Mouse (Mus musculus) cerebellum, adult 11 months (tissue): ENCODE data around the gene Gm42957.
"Not testable (repeated sequence)": the region's sequence is repeated elsewhere in the genome, so short reads cannot be mapped to it uniquely, and the experiment has no call there.

Source experiments
- DNase-seq: peaks from one replicate; pipeline ENCODE4 v3.0.0; 2022

Gm42957 gene

DNA sequence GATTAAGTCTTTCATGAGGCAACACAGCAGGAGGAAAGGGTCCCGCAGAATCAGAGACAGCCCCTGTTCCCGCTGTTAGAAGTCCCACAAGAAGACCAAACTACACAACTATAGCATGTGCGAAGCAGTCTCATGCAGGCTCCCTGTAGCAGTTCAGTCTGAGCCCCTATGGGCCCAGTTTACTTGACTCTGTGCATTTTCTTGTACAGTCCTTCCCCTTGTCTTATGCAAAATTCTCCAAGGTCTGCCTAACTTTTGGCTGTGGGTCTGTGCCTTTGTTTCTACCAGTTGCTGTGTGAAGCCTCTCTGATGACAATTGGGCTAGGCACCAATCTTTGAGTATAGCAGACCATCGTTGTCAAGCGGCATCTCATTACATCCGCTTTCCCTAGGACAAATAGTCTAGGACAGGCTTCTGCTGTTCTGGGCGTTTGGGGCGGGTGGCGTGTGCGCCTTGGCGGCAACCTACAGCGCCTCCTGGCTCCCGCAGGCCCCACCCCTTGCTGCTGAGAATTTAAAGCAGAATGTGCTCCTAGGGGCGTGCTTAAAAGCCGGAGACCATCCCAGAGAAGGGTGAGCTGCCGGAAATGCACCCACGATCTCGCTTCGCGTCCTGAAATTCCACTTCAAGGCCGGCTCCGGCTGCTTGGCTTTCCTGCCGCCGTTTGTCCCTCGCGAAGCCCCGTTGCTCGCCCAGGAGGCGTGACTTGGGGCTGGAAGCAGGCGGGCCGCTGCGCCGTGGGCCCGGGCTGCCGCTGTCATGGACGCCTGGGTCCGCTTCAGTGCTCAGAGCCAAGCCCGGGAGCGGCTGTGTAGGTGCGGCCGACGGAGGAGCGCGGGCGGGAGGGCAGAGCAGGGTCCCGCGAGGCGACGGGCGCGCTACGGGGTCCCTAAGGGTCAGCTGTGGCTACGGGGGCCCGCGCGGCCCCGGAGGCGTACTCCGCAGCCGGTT, at the start of gene Gm42957, which contains the start of gene Pex11b:
Gene Gm42957, plus strand, starts transcription at position 547 of the 952 bp plus-strand sequence.
Gene Pex11b, plus strand, starts transcription at position 449 of the 952 bp plus-strand sequence.
- peak; percentile 77 for DNase-seq

DNA sequence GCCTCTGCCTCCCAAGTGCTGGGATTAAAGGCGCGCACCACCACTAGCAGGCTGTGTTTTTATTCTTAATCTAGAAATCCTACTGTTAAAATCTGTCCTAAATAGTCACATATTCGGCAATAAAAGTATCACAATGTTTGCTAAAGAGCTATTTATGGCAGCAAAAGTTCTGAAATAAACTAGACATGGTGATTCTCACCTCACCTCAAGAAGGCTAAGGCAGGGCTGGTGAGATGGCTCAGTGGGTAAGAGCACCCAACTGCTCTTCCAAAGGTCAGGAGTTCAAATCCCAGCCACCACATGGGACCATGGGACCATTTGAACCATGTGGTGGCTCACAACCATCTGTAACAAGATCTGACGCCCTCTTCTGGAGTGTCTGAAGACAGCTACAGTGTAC, 44.6 kb upstream of the Gm42957 start:
- no peak for DNase-seq

- DNase-seq: peak; percentile 45
Observed at GRCm38 (mm10) chr3:96593374-96593773, 41.9 kb upstream of the Gm42957 start.

- peak; percentile 95 for DNase-seq
Observed at GRCm38 (mm10) chr3:96593790-96594560, 41.3 kb upstream of the Gm42957 start, which contains the start of gene Polr3gl. Gene Polr3gl, minus strand, starts transcription at chr3:96594181.

GRCm38 (mm10) chr3:96594851-96595250, 40.4 kb upstream of the Gm42957 start:
- DNase-seq: no peak

DNA sequence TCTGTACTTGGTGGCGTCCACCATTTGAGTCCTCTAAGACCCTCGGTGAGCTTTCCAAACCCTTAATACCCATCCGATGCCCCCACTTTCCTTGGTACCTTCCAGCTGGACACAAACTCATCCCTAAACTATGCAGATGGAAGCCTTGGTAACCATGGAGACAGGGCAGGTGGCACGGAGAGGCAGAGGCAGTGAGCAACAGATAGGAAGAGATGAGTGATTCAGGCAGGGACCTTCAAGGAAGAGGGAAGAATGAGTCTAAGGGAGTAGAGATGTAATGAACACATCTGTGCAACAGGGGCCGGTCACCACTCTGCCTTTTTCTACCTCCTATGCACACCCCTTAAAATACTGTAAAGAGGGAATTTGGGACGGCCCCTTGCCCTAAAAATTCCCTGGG, 39.6 kb upstream of the Gm42957 start:
- peak; percentile 46 for DNase-seq

GRCm38 (mm10) chr3:96596228-96596707, 39.0 kb upstream of the Gm42957 start, which contains the start of gene Ankrd34a:
Gene Ankrd34a, plus strand, starts transcription at chr3:96596636.
- peak; percentile 90 for DNase-seq

DNA sequence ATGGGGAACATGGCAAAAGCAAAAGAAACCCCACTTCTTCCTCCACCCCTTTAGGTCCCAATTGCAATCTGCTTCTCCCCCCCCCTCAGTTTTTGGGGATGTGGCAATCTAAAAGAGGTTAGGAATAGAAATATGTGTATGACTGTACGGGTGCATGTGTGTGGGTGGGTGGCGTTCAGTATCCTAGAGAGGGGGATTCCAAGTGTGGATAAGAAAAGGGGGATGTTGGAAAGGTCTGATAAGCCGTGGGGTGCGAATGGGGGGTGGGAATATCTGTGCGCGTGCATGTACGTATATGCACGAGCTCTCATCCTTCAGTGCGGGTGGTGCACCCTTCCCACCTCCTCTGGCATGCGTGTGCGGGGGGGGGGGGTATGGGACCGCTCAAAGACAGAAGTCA, 38.4 kb upstream of the Gm42957 start:
- DNase-seq: peak; percentile 40

GRCm38 (mm10) chr3:96597435-96597891, 37.8 kb upstream of the Gm42957 start:
- peak; percentile 51 for DNase-seq

GRCm38 (mm10) chr3:96598156-96599068, 36.9 kb upstream of the Gm42957 start:
- peak; percentile 60 for DNase-seq

DNA sequence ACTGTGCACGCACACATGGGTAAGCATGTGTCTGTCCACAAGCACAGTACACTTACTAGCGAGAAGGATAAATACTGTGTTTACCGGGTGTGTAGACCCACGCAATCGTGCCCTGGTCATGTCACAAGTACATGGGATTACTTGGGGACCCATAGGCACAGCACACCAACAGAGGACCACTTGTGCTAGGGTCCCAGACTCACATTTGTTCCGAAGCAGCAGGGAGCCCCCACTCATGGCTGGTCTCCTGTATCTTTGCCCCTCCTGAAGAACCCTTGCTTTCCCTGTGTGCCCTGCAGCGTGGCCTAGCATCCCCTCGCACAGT, 36.2 kb upstream of the Gm42957 start:
- no peak for DNase-seq

DNA sequence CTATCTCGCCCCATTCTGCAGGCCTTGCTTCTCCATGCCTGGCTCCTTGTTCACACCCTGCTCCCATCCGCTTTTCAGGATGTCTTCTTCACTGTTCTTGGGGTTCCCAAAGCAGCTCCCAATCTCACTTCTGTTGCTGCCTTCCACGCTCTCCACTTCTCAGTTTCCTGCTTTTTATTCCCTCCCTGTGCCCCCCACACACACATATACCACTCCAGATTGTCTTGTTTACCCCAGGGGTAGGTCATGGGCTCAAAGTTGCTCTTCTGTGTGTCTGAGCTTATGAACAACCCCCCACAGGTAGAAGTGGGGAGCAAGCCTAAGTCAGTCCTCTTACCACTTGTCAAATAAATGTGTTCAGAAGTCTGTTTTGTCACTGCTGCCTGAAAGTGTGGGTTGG, 35.9 kb upstream of the Gm42957 start:
- no peak for DNase-seq

DNA sequence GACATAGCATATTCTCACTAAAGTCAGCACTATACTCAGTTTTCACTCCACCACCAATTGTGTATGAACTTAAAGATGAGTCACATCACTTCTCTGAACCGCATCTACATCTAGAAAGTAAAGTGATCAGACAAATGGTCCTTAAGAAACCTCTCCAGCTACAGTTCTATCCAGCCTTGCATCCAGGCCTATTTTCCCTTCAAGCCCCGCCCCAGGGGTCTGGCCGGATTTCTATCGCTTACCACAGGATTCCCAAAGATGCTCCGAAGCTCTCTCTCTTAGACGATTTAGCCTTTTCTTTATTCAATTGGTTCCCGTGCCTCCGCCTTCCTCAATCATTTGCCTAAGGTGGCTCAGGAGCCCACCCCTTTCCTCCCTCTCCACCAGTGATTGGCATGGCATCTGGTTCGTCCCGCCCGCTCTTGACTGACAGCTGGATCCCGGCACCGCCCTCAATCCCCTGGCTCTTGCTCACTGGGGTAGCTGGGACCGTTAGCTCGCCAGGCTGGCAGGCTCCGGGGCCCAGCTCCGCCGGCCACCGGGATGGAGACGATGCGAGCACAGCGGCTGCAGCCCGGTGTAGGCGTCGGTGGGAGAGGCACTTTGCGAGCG, 34.5 kb upstream of the Gm42957 start, which contains the start of gene Lix1l:
Gene Lix1l, plus strand, starts transcription at position 511 of the 612 bp plus-strand sequence.
- DNase-seq: peak; percentile 90

- DNase-seq: peak; percentile 69
Observed at GRCm38 (mm10) chr3:96601251-96601787, 34.0 kb upstream of the Gm42957 start.

DNA sequence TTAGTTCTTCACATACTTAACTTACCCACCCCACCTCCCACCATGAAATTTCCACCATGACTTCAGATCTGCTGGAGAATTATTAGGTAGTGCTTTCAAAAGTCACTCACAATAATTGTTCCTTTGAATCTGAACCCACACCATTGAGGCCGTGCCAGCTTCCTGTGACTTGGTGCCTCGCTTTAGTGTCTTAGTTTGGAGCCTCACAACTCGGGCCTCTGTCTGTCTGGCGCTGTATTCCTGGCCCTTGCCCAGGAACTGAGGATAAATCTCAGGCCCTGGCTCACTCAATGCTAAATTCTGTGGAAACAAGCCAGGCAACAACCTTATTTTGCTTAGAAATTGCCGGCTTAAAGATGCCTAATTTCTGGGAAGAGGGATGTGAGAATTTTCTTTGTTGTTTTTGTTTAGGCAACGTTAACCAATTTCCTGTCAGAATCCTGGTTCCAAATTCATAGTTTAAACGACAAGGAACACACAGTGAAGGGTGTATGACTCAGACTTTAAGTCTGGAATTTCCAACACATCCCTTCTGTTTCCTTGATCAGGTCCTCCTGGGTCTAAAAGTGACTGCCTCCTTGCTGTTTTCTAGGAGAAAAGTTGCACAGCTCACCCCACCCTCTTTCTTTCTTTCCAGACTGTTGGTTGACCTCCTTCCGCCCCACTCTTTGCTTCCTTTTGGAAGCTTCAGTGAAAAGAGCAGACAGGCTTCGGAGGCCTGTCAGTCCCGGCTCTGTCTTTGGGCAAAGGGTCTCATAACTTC, 33.2 kb upstream of the Gm42957 start:
- peak; percentile 42 for DNase-seq

DNA sequence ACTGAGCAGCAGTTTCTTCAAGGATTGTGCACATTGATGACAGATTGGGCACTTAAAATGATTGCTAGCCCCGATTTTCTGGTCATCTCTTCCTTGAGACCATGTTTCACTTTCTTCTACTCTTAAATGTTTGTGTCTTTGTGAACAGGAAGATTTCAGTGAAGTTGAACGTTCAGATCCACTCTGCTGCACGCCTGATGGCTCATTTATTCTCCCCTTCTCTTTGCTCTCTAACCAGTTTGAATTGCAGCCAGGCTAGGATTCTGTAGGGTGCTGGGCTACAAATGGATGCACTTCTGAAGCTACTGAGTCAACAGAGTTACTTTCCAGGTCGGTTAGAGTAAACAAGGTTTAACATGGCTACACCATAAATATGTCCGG, 32.6 kb upstream of the Gm42957 start:
- DNase-seq: no peak

- DNase-seq: peak; percentile 47
Observed at GRCm38 (mm10) chr3:96603311-96603710, 32.0 kb upstream of the Gm42957 start.

DNA sequence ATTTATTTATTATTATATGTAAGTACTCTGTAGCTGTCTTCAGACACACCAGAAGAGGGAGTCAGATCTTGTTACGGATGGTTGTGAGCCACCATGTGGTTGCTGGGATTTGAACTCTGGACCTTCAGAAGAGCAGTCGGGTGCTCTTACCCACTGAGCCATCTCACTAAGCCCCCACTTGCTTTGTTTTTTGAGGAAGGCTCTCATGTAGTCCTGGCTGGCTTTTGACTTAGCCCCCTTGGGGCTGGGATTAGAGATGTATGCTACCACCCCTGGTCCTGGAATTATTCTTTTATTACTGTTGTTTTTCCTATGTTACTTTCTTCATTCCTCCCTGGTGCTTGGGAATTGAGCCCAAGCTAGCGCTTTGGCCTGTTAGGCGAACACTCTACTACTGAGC, 29.3 kb upstream of the Gm42957 start:
- not testable (repeated sequence) for DNase-seq

DNA sequence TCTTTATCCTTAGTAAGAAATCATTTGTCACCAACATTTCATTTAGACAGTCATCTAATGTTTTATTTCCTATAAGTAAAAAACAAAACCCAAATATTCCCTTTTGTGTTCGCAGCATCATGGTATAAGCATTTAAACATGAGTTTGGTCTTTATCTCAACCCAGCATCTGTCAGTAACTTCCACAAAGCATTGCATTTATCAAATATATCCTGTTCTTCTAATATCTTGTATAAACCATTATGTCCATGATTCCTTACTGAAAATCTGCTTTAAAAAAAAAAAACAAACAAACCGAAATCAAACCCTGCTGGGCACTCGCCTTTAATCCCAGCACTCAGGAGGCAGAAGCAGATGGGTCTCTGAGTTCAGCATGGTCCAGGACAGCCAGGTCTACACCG, 28.7 kb upstream of the Gm42957 start:
- no peak for DNase-seq

DNA sequence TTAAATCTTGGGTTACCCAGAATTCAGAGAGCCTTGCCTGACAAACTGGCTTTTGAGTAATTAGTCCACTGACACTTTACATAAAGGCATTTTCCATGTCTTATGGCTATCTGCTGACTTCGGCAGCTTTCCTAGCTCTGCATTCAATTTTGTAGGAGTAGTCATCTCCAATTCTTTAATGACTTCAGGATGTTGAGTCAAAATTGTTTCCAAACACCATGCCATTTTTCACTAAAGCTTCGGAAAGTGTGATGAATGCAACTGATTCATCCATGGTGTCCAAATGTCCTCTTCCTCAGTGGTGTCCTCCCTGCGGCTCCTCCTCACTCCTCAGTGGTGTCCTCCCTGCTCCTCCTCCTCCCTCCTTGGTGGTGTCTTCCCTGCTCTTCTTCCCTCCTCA, 17.3 kb upstream of the Gm42957 start:
- DNase-seq: no peak

DNA sequence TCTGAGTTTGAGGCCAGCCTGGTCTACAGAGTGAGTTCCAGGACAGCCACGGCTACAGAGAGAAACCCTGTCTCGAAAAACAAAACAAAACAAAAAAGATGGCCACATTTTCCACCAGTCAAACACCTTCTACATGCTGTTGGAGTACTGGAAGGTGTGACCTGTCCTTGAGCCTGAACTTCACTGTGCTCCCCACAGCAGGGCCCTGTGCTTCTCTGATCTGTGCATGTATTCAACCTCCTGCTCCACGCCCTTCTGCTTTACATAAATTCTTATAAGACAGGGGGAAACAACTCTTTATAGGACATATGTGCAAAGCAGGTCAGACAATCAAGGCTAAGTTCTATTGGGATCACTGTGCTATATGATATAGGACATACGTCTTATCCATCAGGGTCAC, 12.1 kb upstream of the Gm42957 start:
- no peak for DNase-seq
